Comparison of ENCODE assay signal across 9 mouse cellular contexts in genomic region chr13:102865971-102866724, GRCm38 (mm10).
DNase-seq lines count a peak whose midpoint lies in the region; ATAC-seq lines count a peak whose summit lies in the region.
"Had no signal": no experiment of that assay in that cellular context is flagged by ENCODE, and none has a peak within 500 bp of the region (broad histone marks: within the 10 kb centered on the region; RNA-seq: fewer than 3 reads in every experiment).

No protein-coding gene starts in this region.

- no peaks in the 10 kb centered on the region for H3K27me3 ChIP-seq in hindbrain, embryonic 14.5 days (ENCODE audit: control insufficient read depth, insufficient read depth, low read length)
- H3K27me3 ChIP-seq: limb, embryonic 13.5 days had no signal

- no peak overlapping the region for H3K4me2 ChIP-seq in hindbrain, embryonic 14.5 days (replicated peaks)
- H3K4me2 ChIP-seq: limb, embryonic 13.5 days had no signal

- peaks cover 8% of the 10 kb centered on the region for H3K4me1 ChIP-seq in hindbrain, embryonic 14.5 days (replicated peaks; ENCODE audit: control insufficient read depth, insufficient read depth, low read length)

- no peak overlapping the region for H3K9ac ChIP-seq in hindbrain, embryonic 14.5 days
- H3K9ac ChIP-seq: limb, embryonic 13.5 days had no signal

- no peaks in the 10 kb centered on the region for H3K36me3 ChIP-seq in hindbrain, embryonic 14.5 days (replicated peaks; ENCODE audit: control insufficient read depth, insufficient read depth)

- H3K4me3 ChIP-seq in hindbrain, embryonic 14.5 days (replicated peaks; ENCODE audit: low read length), result no peak overlapping the region
- H3K4me3 ChIP-seq: limb, embryonic 13.5 days had no signal

- DNase-seq in adrenal gland, postnatal 10 days, result peak; percentile 56
- DNase-seq in adrenal gland, adult 18-20 months (ENCODE audit: low spot score in 2 of 2), result no peak
- peak; percentile 32 for DNase-seq in right cerebral cortex, postnatal 14 days
- DNase-seq in right cerebral cortex, postnatal 36 days (ENCODE audit: low spot score in 2 of 2), result no peak
- DNase-seq in hindbrain, embryonic 14.5 days (ENCODE audit: low spot score), result peak; percentile 40
- DNase-seq in lung, postnatal 14 days, result peak; percentile 76
- no peak for DNase-seq in embryo, embryonic 11 days
- DNase-seq in frontal cortex, postnatal 36 days (ENCODE audit: low spot score in 2 of 2), result no peak

- peak overlapping the region; percentile 7; the same call in 1 of the 2 replicates for H3K27ac ChIP-seq in hindbrain, embryonic 14.5 days
- H3K27ac ChIP-seq: limb, embryonic 13.5 days had no signal

- ATAC-seq in hindbrain, embryonic 14.5 days (ENCODE audit: low FRiP score), result peak; percentile 43; the same call in 1 of the 2 replicates

- H3K9me3 ChIP-seq in hindbrain, embryonic 14.5 days (ENCODE audit: control insufficient read depth, low read length), result peaks cover 9% of the 10 kb centered on the region; the same call in 1 of the 2 replicates

- WGBS in hindbrain, embryonic 14.5 days, result 33% methylated on average over 11 of the region's 11 CpGs

Comparison
In these comparisons a context has a peak if more than half of its experiments do, and no peak if none do; other contexts are left out.
1. DNase-seq: peak in adrenal gland, postnatal 10 days (single experiment), right cerebral cortex, postnatal 14 days (single experiment), hindbrain, embryonic 14.5 days (single experiment) and lung, postnatal 14 days (single experiment); none in adrenal gland, adult 18-20 months (0 of 2), right cerebral cortex, postnatal 36 days (0 of 2), embryo, embryonic 11 days (single experiment) and frontal cortex, postnatal 36 days (0 of 2).